Mouse (Mus musculus) urinary bladder, postnatal 4 days (tissue): ENCODE measurements around the gene 2810004N23Rik.
"Not testable (repeated sequence)": the region's sequence is repeated elsewhere in the genome, so short reads cannot be mapped to it uniquely, and the experiment has no call there.

Source experiments
- DNase-seq, 2 experiments: peaks; one replicate each; pipeline ENCODE4 v3.0.0; 2021 to 2022; ENCODE audit warnings: low spot score in 2 of 2

The 2810004N23Rik gene

DNA sequence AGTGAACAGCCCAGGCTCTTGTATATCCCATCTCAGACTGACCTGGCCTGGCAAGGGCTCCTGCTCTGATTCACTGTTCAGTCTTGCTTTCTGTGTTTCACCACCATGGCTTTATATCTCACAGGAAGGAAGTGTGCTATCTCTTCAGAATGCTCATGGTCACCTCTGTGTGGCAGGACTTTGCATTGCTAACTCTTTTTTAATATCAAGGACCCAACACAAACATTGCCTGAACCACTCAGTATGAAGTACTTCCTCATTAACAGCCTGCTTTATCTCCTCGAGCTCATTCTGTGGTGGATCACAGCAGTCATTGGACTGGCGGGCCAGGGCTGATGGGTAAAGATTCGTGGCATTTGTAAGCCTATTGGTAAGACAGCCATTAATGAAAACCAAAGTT, 3.7 kb upstream of the 2810004N23Rik start:
- no peak for DNase-seq

DNA sequence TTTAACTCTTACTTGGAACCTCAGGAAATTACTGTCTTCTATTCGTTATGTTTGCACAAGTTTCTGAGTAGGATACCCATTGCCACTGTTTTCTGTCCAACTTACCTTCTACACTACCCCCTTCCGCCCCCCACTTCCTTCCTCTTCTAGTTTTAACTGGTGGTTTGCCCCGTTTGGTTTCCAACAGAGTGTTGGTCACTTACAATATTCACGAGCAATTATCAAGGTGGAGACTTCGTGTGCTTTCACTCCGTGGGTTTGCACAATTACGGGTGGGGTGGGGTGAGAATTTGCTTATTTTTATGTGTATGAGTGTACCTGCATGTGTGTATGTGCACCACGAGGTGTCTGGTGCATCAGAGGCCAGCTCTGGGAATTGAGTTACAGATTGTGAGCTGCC, 809 bp upstream of the 2810004N23Rik start:
- DNase-seq, result no peak

GRCm38 (mm10) chr8:124863163-124863677, 300 bp upstream of the 2810004N23Rik start:
- DNase-seq, result no peak

DNA sequence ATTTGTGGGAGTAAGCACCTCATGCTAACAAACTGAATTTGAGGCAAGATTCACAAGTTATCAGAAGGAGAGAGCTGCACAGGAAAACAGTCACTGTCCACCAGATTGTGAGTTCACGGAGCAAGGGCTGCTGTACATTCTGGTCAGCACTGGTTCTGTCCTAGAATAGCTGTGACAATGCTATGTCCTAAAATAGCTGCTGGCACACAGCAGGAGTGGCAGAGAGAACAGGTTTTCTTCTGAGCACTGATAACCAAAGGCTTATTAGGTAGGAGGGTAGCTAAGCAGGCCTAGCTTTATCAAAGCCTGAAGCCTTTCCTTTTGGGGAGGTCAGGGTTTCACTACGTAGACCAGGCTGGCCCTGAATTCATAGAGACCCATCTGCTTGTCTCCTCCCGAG, 2.7 kb downstream of the 2810004N23Rik start:
- DNase-seq, result no peak

DNA sequence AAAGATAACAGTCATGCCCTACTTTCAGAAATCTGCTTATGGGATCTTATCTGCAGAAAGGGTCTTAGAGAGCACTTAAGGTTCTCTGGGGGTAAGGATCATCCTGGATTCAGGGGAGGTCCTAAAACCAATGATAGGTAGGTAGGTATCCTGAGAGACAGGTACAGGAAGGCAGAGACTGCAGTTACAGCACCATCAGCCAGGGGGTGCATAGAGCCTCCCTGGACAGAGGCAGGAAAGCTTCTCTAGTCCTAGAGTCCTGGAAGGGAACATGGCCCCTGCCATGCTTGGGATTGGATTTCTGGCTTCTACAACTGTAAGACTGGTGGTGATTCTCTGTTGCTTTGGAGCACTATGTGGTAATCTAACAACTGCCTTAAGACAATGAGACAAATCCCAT, 3.5 kb downstream of the 2810004N23Rik start:
- no peak for DNase-seq

DNA sequence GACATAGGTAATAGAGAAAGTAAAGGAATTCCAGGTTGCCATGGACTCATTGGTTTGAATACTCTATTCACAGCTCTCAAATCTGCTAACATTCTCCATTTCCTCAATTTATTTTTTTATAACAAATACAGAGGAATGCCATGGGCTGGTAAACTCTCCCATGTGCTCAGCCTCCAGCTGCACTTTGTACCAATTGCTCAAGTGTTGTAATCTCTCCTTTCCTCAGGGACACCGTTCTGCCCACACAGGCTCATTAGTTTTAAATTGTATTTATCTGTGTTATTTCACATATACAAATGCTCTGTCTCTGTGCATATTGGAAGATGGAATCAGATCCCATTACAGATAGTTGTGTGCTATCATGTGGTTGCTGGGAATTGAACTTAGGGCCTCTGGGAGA, 9.4 kb downstream of the 2810004N23Rik start:
- no peak for DNase-seq

- DNase-seq, result no peak
These were observed 17.3 kb downstream of the 2810004N23Rik start for GRCm38 (mm10) chr8:124845573-124845972.

DNA sequence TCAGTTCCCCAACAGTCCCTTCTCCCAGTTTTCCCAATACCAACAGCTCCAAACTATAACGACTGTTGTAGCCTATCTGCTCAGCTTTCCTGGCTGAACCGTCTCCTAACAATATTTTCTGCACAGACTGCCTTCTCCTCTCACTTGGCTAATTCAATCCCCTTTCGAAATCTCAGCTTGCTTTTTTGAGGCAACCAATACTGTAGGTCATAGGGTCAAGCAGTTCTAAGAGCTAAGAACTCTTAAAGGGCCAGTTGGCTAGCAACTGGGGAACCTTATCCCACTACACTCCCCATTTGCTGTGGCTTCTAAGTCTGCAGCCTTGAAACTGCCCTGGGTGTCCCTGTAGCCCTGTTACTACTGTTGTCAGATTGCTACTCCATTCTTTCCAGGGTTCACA, 17.8 kb downstream of the 2810004N23Rik start:
- DNase-seq, result no peak

GRCm38 (mm10) chr8:124842929-124843328, 20.0 kb downstream of the 2810004N23Rik start:
- not testable (repeated sequence) for DNase-seq

DNA sequence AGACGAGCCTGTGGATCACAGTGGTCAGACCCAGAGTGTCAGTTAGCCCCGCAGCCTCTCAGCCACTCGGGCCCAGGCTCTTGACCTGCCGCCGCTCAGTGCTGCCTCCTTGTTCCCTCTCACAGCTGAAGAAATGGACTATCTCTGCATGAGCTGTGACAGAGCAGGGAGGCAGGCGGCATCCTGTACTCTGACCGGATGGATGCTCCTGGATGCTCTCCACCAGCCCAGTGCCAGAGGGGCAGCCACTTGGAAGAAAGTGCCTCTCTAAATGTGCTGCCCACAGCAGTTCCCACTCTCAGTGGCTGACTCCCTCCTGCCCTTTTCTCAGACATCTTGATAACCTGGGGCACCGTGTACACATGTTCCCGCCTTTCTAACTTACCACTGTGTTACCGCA, 21.1 kb downstream of the 2810004N23Rik start:
- no peak for DNase-seq

DNA sequence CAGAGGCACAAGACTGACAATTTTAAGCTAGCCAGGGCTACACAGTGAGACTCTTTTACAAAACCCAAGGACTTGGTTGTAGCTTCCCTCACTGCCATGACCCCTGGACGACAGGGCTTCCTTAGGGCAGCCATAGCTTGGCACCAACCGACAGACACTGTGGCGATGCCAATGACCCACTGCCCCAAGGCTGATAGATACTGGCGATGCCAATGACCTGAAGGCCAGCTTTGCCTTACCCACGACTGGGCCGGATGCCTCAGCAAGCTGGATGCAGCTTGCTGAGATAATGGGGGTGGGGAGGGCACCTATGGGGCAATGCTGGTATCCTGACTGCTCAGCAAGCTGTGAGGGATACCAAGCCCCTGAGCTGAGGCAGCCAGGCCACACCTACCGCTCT, 22.0 kb downstream of the 2810004N23Rik start:
- DNase-seq, result no peak

- no peak for DNase-seq
These were observed 23.5 kb downstream of the 2810004N23Rik start for GRCm38 (mm10) chr8:124839371-124839770.

DNA sequence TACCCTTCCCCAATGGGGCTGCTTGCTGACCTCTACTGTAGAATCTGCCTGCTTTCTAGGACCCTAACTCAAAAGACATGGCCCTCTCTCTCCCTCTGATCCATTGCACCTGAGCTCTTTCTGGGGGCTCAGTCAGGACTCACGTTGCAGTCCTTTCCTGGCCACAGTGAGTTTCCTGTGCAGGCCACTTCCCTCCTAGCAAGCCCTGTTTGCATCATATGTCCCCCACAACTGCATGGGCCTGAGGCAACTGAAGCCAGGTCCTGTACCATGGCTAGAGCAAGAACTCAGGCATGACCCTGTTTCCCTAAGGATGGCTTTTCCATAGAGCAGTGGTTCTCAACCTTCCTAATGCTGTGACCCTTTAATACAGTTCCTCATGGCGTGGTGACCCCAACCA, 25.0 kb downstream of the 2810004N23Rik start:
- no peak for DNase-seq

DNA sequence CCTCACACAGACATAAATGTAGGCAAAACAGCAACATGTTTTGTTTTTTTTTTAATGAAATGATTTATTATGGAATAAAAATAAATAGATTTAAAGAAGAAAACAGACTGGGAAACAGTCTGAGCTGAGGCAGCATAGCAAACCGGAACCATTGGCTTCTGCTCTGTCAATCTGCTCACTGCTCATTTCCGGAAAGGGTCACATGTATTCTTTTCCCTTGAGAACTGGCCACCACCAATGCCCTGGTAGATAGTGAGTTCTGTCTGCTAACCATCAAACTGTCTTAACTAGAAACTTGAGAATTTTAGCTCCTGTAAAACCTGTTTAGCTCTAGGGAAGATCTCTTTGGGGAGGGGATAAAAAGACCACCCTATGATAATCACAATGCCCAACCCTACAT, 26.0 kb downstream of the 2810004N23Rik start:
- DNase-seq, result no peak

DNA sequence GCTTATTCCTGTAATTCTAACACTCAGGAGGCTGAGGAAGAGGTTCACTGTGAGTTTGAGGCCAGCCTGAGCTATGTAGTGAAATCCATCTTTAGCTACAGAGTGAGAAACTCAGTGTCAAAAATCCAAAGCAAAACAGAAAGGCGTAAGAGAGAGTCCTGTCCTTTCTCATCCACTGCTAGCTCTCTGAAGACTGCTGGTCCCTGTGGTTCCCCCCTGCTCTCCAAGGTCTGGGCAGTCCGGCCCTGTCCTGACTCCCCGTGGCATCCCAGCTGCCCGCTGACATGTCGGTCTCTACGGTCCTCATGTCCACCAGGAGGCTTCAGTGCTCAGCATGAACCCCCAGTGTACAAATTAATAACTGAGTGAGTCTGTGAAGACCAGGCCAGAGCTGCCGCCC, 26.6 kb downstream of the 2810004N23Rik start:
- no peak for DNase-seq

DNA sequence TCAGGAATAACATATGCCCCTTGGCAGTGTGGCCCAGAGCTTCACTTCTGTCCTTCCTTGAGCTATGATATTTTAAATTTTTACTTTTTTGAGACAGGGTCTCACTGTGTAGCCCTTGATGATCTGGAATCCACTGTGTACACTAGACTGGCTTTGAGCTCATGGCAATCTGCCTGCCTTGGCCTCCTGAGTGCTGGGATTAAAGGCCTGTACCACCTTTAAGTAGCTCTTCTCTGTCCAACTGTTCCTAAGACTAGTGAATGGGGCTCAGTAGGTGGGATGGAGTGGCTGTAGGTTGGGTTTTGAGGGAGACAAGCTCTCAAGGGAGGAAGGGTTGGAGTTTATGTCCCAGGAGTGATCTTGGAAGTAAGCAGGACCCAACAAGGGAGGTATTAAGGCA, 27.1 kb downstream of the 2810004N23Rik start:
- DNase-seq, result no peak

DNA sequence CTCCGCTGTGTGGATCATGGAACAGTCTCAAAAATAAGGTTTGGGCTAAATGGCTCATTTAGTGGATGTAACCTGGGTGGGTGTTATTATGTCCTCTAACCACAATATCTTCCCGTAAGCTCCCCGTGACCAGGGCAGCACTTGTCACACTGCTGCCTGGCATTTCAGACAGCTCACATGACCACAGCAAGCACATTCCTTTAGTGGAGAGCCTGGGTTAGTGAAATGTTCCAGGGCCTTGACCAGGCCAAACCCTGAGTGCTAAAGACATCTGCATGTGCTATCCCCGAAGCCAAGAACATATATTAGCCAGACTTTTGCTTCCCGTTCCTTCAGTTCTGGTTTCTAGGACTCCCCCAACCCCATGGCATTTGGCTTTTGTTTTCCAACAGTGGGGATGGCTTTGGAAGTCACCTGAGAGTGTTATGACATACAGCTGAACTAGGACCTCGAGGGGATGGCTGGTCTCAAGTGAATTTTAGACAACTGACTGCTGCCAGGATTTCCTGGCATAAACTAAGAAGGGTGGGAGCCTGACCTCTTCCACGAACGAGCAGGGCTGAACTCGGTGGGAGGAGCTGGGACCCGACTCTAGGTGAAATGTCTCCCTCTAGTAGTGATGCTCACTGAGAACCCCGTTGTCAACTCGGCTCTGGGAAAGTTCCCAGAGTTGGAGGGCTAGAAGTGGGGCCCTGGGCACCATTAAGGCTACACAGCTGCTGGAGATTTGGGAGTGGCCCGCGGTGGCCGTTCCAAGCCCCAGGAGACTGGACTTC, 29.3 kb downstream of the 2810004N23Rik start:
- no peak for DNase-seq

- no peak for DNase-seq
These were observed 31.0 kb downstream of the 2810004N23Rik start for GRCm38 (mm10) chr8:124831941-124832340.

DNA sequence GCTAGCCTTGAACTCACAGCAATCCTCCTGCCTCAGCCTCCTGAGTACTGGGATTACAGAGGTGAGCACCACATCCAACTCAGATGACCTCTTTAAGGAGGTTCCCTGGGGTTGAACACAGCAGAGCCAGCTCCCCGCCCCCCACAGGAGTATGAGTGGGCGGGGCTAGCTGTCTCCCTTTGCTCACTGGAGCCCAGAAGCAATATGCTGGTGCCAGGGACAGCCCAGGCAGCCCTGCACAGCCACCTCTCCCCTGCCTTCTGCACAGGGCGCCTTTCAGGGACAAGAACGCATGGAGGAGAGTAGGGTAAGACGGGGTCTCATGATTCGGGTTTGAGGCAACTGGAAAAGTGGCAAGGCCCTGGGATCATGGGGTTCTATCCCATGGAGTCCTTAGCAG, 31.4 kb downstream of the 2810004N23Rik start:
- no peak for DNase-seq

- no peak for DNase-seq
These were observed 32.9 kb downstream of the 2810004N23Rik start for GRCm38 (mm10) chr8:124830050-124830449.

- DNase-seq, result no peak
These were observed 34.2 kb downstream of the 2810004N23Rik start for GRCm38 (mm10) chr8:124828561-124829240.

GRCm38 (mm10) chr8:124827387-124827786, 35.5 kb downstream of the 2810004N23Rik start:
- no peak for DNase-seq

DNA sequence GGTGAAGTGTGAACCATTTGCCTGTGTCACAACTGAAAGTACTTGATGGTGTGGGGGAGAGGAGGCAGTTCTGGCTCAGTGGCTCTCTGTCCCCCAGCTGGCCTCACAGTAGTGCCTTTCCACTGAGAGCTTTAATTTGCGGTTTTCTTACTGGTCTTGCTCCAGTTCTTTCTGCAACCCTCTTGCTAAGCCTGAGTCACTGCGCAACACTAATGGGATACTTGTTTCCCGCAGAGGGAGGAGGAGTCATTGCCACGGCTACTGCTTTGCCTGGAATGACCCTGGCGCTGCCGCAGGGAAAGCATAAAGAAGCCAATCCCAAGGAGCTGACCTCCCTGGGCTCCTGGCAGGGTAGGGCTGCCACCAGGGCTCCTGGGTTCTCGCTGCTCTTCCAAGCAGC, 36.3 kb downstream of the 2810004N23Rik start:
- DNase-seq, result no peak
